Mouse (Mus musculus): ENCODE measurements around the gene Skap1.

GRCm38 (mm10) chr11:96796586-96796985 lies 332.2 kb downstream of the Skap1 start:
- TF ChIP-seq POLR2A (IDR thresholded peaks at IDR 0.05; ENCODE audit: borderline replicate concordance, insufficient read depth, low read length), result no peak
- TF ChIP-seq CTCF (IDR thresholded peaks at IDR 0.05; ENCODE audit: borderline replicate concordance, insufficient read depth, low read depth, low read length), result no peak
